15 mouse cellular contexts compared by ENCODE assay signal in the genomic region with DNA sequence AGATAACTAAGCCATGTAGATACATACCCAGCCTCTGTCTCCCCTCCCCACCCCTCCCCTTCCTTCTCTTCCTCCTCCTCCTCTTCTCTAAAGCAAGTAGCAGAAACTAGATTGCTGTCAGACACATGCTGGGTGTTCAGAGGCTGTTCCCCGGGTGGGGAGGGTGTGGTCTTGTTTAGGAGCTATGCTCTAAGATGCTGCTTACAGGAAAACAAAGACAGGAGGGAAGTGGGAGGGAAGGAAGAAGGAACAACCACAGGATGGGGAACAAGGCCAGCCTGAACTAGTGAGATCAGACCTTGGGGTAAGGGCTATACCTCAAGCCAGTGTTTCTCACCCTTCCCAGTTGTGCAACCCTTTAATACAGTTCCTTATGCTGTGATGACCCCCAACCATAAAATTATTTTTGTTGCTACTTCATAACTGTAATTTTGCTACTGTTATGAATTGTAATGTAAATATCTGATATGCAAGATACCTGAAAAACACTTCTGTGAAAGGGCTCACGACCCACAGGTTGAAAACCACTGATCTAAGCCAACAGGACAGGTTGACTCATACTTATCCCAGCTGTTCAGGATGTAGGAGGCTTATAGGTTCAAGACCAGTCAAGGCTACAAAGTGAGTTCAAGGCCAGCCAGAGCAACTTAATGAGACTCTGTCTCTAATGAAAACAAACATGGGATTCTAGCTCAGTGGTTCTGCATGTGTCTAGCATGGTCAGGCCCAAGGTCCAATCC.
DNase-seq lines count a peak whose midpoint lies in the region; ATAC-seq and TF ChIP-seq lines count a peak whose summit lies in the region.
"Had no signal": no experiment of that assay in that cellular context is flagged by ENCODE, and none has a peak within 500 bp of the region (broad histone marks: within the 10 kb centered on the region; RNA-seq: fewer than 3 reads in every experiment).

No protein-coding gene starts in this region.

- no peaks in the 10 kb centered on the region for H3K27me3 ChIP-seq in neural tube, embryonic 15.5 days (replicated peaks)
- no peaks in the 10 kb centered on the region for H3K27me3 ChIP-seq in intestine, embryonic 16.5 days (replicated peaks; ENCODE audit: control insufficient read depth, insufficient read depth, low read length)
- H3K27me3 ChIP-seq: forebrain, embryonic 13.5 days; heart, embryonic 15.5 days; kidney, embryonic 15.5 days had no signal

- H3K9me3 ChIP-seq in neural tube, embryonic 15.5 days (replicated peaks) = no peaks in the 10 kb centered on the region
- no peaks in the 10 kb centered on the region for H3K9me3 ChIP-seq in intestine, embryonic 16.5 days (ENCODE audit: control insufficient read depth, low read length)
- H3K9me3 ChIP-seq: forebrain, embryonic 13.5 days; heart, embryonic 15.5 days; kidney, embryonic 15.5 days; lung, embryonic 15.5 days had no signal

- WGBS in neural tube, embryonic 15.5 days = 45% methylated on average over 2 of the region's 2 CpGs
- 50% methylated on average over 2 of the region's 2 CpGs for WGBS in intestine, embryonic 16.5 days

- ATAC-seq in CD4-positive, CD25-positive, alpha-beta regulatory T cell, adult 4 months = peak; percentile 12
- no peak for ATAC-seq in neural tube, embryonic 15.5 days (ENCODE audit: low FRiP score)
- no peak for ATAC-seq in intestine, embryonic 16.5 days
- ATAC-seq: forebrain, embryonic 13.5 days had no signal

- TF ChIP-seq CTCF in gastrocnemius, adult 2 months (IDR thresholded peaks at IDR 0.05) = no peak

- H3K27ac ChIP-seq in gastrocnemius, adult 2 months = peak overlapping the region; percentile 88
- no peak overlapping the region for H3K27ac ChIP-seq in neural tube, embryonic 15.5 days (replicated peaks)
- H3K27ac ChIP-seq in intestine, embryonic 16.5 days (ENCODE audit: low read length) = no peak overlapping the region
- H3K27ac ChIP-seq: forebrain, embryonic 13.5 days; lung, embryonic 15.5 days had no signal

- H3K9ac ChIP-seq in neural tube, embryonic 15.5 days (replicated peaks) = no peak overlapping the region
- no peak overlapping the region for H3K9ac ChIP-seq in intestine, embryonic 16.5 days (ENCODE audit: low read depth, low read length)
- H3K9ac ChIP-seq: forebrain, embryonic 13.5 days; heart, embryonic 15.5 days; kidney, embryonic 15.5 days; lung, embryonic 15.5 days had no signal

- no peak overlapping the region for H3K4me2 ChIP-seq in neural tube, embryonic 15.5 days
- no peak overlapping the region for H3K4me2 ChIP-seq in intestine, embryonic 16.5 days (ENCODE audit: low read depth, low read length)
- H3K4me2 ChIP-seq: forebrain, embryonic 13.5 days; heart, embryonic 15.5 days; kidney, embryonic 15.5 days; lung, embryonic 15.5 days; midbrain, embryonic 11.5 days had no signal

- H3K4me3 ChIP-seq in gastrocnemius, adult 2 months = no peak overlapping the region
- no peak overlapping the region for H3K4me3 ChIP-seq in neural tube, embryonic 15.5 days (replicated peaks)
- H3K4me3 ChIP-seq in intestine, embryonic 16.5 days (ENCODE audit: low read length) = no peak overlapping the region
- H3K4me3 ChIP-seq: forebrain, embryonic 13.5 days; heart, embryonic 15.5 days; kidney, embryonic 15.5 days; lung, embryonic 15.5 days had no signal

- H3K4me1 ChIP-seq in neural tube, embryonic 15.5 days = peaks cover under 1% of the 10 kb centered on the region
- H3K4me1 ChIP-seq in intestine, embryonic 16.5 days (ENCODE audit: control insufficient read depth, insufficient read depth, low read length) = peaks cover 14% of the 10 kb centered on the region
- H3K4me1 ChIP-seq: forebrain, embryonic 13.5 days had no signal

- intact Hi-C loops in gastrocnemius, adult 2 months (cut with DNase I) = loop anchor here (10.0 kb wide), 1 partner anchor 157 kb away; a partner anchor contains a TSS

- H3K36me3 ChIP-seq in neural tube, embryonic 15.5 days = no peaks in the 10 kb centered on the region
- no peaks in the 10 kb centered on the region for H3K36me3 ChIP-seq in intestine, embryonic 16.5 days (ENCODE audit: control insufficient read depth, insufficient read depth, low read length)
- H3K36me3 ChIP-seq: heart, embryonic 15.5 days; kidney, embryonic 15.5 days; lung, embryonic 15.5 days had no signal

- DNase-seq in gastrocnemius, adult 2 months = no peak
- DNase-seq in gastrocnemius, postnatal 10 days = no peak
- peak; percentile 43 for DNase-seq in kidney, postnatal 14 days
- DNase-seq in kidney, postnatal 36 days = no peak
- DNase-seq in induced T-regulatory cell, adult 2 months (ENCODE audit: low read depth) = peak; percentile 49
- DNase-seq: adrenal gland, postnatal 14 days; cerebellum, adult 9-11 months had no signal

Comparison
In these comparisons a context has a peak if more than half of its experiments do, and no peak if none do; other contexts are left out.
1. DNase-seq: peak in kidney, postnatal 14 days (single experiment) and induced T-regulatory cell, adult 2 months (single experiment); none in gastrocnemius, adult 2 months (single experiment), gastrocnemius, postnatal 10 days (single experiment) and kidney, postnatal 36 days (0 of 2).